Mouse (Mus musculus): ENCODE measurements around the gene Fbxo28.

Fbxo28 gene

GRCm38 (mm10) chr1:182284795-182285194 is 56.6 kb downstream of the Fbxo28 start:
- DNase-seq: no peak

GRCm38 (mm10) chr1:182283231-182283630 is 58.2 kb downstream of the Fbxo28 start:
- DNase-seq: no peak

GRCm38 (mm10) chr1:182282091-182283075 is 59.0 kb downstream of the Fbxo28 start, which contains the start of gene Degs1:
Gene Degs1, minus strand, starts transcription at chr1:182282804.
- peak; percentile 95 to 98 for DNase-seq

GRCm38 (mm10) chr1:182281251-182281711 is 60.1 kb downstream of the Fbxo28 start:
- no peak for DNase-seq

GRCm38 (mm10) chr1:182280577-182280976 is 60.9 kb downstream of the Fbxo28 start:
- no peak for DNase-seq

- DNase-seq: no peak
Measured at GRCm38 (mm10) chr1:182280046-182280445, 61.4 kb downstream of the Fbxo28 start.

GRCm38 (mm10) chr1:182279436-182279835 is 62.0 kb downstream of the Fbxo28 start:
- DNase-seq: peak in 1 of 2 experiments; percentile 20

GRCm38 (mm10) chr1:182275109-182275508 is 66.3 kb downstream of the Fbxo28 start:
- DNase-seq: no peak

GRCm38 (mm10) chr1:182271632-182272031 is 69.8 kb downstream of the Fbxo28 start:
- no peak for DNase-seq

- no peak for DNase-seq
Measured at GRCm38 (mm10) chr1:182271130-182271529, 70.3 kb downstream of the Fbxo28 start.

- DNase-seq: no peak
Measured at GRCm38 (mm10) chr1:182268317-182268716, 73.1 kb downstream of the Fbxo28 start.

GRCm38 (mm10) chr1:182266028-182266525 is 75.4 kb downstream of the Fbxo28 start:
- DNase-seq: no peak

Data from cerebellum, postnatal 14 days (tissue).